Mouse (Mus musculus) embryonic facial prominence, embryonic 10.5 days (tissue): ENCODE measurements around the gene Klhdc8a. TPM values are rescaled to one million over a fixed set of nuclear protein-coding genes. Genes with fewer than 3 reads are reported as not detected.

Experiments used
- DNase-seq: peaks from one replicate; pipeline ENCODE4 v3.0.0-alpha.2; 2017; ENCODE audit warnings: low spot score
- H3K27ac ChIP-seq: fragments of 300-500 bp; sonication (generic); replicated peaks from 2 replicates; pipeline ENCODE4 v1.5.1; 2016; ENCODE audit warnings: mild to moderate bottlenecking
- H3K27me3 ChIP-seq: fragments of 300-500 bp; sonication (generic); replicated peaks from 2 replicates; pipeline ENCODE4 v1.6.1; 2016; ENCODE audit warnings: low read depth, mild to moderate bottlenecking; ENCODE audit not compliant: poor library complexity, severe bottlenecking
- H3K36me3 ChIP-seq: fragments of 300-500 bp; sonication (generic); replicated peaks from 2 replicates; pipeline ENCODE4 v1.6.1; 2016; ENCODE audit warnings: mild to moderate bottlenecking, moderate library complexity
- H3K4me1 ChIP-seq: fragments of 300-500 bp; sonication (generic); 2 replicates; pipeline ENCODE4 v1.6.1; 2016
- H3K4me3 ChIP-seq: fragments of 300-500 bp; sonication (generic); 2 replicates; pipeline ENCODE4 v1.5.1; 2016; ENCODE audit warnings: mild to moderate bottlenecking, moderate library complexity
- H3K9me3 ChIP-seq: fragments of 300-500 bp; sonication (generic); 2 replicates; pipeline ENCODE4 v1.6.1; 2016; ENCODE audit warnings: mild to moderate bottlenecking
- WGBS: fragments of 180-500 bp; shearing (Covaris S2); methylation state at CpG from one replicate; pipeline ENCODE4 v1.1.7; 2016; 5-methylcytosine and 5-hydroxymethylcytosine counted together
- polyA plus RNA-seq: library from polyadenylated mRNA; unstranded; fragments of >200 nt; fragmentation: Nextera tagmentation; extraction: Ambion mirVana; gene quantifications from 2 replicates; pipeline ENCODE4 v1.2.1, GENCODE M21; 2016

The Klhdc8a gene
- 0.46 and 0.58 TPM in 2 replicates for polyA plus RNA-seq

DNA sequence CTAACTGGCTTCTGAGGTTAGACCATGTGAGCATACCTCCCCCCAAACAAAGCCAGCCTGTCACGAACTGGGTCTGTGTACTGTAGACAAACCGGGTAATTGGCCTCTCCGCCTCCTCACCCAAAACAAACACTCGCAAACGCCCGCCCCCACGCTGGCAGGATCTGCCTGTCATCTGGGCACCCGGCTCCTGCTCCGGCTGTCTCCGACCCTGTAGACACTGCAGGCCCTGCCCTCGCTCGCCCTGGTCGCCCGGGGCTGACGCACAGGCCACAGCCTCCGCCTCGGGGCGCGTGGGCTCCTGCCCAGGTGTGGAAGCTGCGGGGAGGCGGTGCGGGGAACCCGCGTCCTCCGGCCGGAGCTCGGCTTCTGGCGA, at the start of gene Klhdc8a:
Klhdc8a (plus strand) TSS at position 202 of the 376 bp plus-strand sequence.
- Histone ChIP-seq H3K4me3 (peak within 1 kb of the TSS; percentile 77), H3K27me3 (peaks cover 91% of the 10 kb centered on the region), H3K36me3 (no peaks in the 10 kb centered on the region), H3K27ac (peak within 1 kb of the TSS; percentile 78), H3K9me3 (no peaks in the 10 kb centered on the region), H3K4me1 (peaks cover 31% of the 10 kb centered on the region)
- WGBS: 1% methylated on average over 28 of the region's 28 CpGs
- peak; percentile 66 for DNase-seq

DNA sequence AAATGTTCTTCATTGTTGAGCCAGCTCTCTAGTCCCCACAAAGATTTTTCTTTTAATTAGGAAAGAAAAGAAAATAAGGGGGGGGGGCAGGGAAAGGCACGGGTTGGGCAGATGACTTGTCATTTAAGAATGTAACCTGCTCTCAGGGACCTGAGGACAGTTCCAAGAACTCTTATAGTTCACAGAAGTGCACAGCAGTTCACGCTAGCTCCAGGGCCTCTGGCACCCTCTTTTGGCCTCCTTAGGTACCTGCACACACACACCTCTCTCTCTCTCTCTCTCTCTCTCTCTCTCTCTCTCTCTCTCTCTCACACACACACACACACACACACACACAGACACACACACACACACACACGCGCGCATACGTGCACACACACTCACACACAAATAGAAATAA, 44.0 kb upstream of the Klhdc8a start:
- Histone ChIP-seq H3K27me3 (no peaks in the 10 kb centered on the region), H3K4me3 (no peak overlapping the region), H3K4me1 (no peaks in the 10 kb centered on the region), H3K9me3 (no peaks in the 10 kb centered on the region), H3K27ac (no peak overlapping the region), H3K36me3 (no peaks in the 10 kb centered on the region)
- WGBS: 87% methylated on average over 6 of the region's 6 CpGs
- DNase-seq: no peak

DNA sequence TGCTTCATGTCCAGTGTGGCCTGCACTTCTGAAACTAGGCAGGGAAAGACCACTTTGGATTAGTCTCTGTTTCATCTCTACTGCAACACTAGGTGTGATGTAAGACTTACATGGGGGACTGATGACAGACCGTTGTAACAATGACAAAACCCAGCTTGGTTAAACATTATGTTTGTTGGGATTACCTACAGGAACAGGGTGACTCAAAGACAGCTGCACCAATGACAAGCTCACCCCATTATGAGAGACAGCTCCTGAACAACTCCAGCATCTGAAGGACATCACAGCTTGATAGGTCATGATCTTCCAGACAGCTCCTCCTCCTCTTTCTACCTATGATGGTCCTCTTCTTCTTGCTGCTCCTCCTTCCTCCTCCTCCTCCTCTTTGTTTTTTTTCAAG, 38.1 kb upstream of the Klhdc8a start:
- no peak overlapping the region for H3K4me3 ChIP-seq
- H3K9me3 ChIP-seq: no peaks in the 10 kb centered on the region
- no peaks in the 10 kb centered on the region for H3K27me3 ChIP-seq
- H3K36me3 ChIP-seq: no peaks in the 10 kb centered on the region
- no peak for DNase-seq
- WGBS: 92% methylated on average over 1 of the region's 1 CpGs
- H3K4me1 ChIP-seq: peaks cover 9% of the 10 kb centered on the region
- no peak overlapping the region for H3K27ac ChIP-seq

DNA sequence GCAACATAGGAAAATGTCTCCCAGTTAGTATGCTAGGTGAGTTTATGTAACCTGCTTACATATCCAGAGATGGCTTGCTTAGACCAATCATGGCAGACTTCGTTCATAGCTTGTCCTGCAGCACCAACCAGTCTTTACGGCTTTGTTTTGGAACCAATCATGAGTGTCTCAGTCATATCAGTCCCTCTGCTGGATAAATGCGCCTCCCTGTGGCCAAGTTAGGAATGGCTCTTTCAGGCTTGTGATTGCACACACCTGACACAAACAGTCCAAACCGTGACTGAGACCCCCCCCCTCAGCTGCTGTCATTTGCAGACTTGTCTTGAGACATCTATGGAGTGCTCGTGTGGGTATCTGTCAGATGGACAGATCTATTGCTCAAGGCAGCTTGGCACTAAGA, 37.4 kb upstream of the Klhdc8a start:
- H3K4me1 ChIP-seq: peaks cover 10% of the 10 kb centered on the region
- H3K27me3 ChIP-seq: no peaks in the 10 kb centered on the region
- no peaks in the 10 kb centered on the region for H3K9me3 ChIP-seq
- DNase-seq: no peak
- no peaks in the 10 kb centered on the region for H3K36me3 ChIP-seq
- no peak overlapping the region for H3K27ac ChIP-seq
- H3K4me3 ChIP-seq: no peak overlapping the region
- WGBS: 71% methylated on average over 5 of the region's 5 CpGs

- Histone ChIP-seq H3K36me3 (no peaks in the 10 kb centered on the region), H3K9me3 (no peaks in the 10 kb centered on the region), H3K4me1 (peaks cover 33% of the 10 kb centered on the region), H3K27ac (no peak overlapping the region), H3K27me3 (no peaks in the 10 kb centered on the region), H3K4me3 (no peak overlapping the region)
- DNase-seq: no peak
- 88% methylated on average over 4 of the region's 4 CpGs for WGBS
Observed at GRCm38 (mm10) chr1:132263618-132264017, 34.8 kb upstream of the Klhdc8a start.

DNA sequence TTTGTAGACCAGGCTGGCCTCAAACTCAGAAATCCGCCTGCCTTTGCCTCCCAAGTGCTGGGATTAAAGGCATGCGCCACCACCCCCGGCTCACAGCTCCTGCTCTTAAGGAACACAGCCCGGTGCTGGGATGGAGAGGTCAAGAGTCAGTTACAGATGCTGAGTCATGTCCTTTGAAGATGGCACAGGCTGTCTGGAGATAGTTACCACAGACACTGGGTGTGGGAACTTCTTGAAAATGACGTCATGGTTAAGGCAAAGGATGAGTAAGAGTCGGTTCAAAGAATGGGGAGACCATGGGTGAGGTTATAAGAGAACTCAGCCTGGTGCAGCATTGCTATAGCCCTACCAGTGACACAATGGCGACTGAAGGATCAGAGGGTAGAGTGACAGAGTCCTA, 33.8 kb upstream of the Klhdc8a start:
- Histone ChIP-seq H3K4me1 (peaks cover 43% of the 10 kb centered on the region), H3K4me3 (no peak overlapping the region), H3K36me3 (no peaks in the 10 kb centered on the region), H3K27me3 (no peaks in the 10 kb centered on the region), H3K27ac (no peak overlapping the region), H3K9me3 (no peaks in the 10 kb centered on the region)
- no peak for DNase-seq
- WGBS: 58% methylated on average over 7 of the region's 7 CpGs

GRCm38 (mm10) chr1:132265211-132265859, 33.1 kb upstream of the Klhdc8a start:
- H3K4me3 ChIP-seq: no peak overlapping the region
- no peak for DNase-seq
- peaks cover 47% of the 10 kb centered on the region for H3K4me1 ChIP-seq
- 71% methylated on average over 8 of the region's 8 CpGs for WGBS
- no peaks in the 10 kb centered on the region for H3K36me3 ChIP-seq
- H3K27ac ChIP-seq: 0 out of 2 replicates have a peak overlapping the region, but pooled peaks have one; percentile 10
- no peaks in the 10 kb centered on the region for H3K27me3 ChIP-seq
- H3K9me3 ChIP-seq: no peaks in the 10 kb centered on the region

GRCm38 (mm10) chr1:132265936-132266335, 32.5 kb upstream of the Klhdc8a start:
- no peak for DNase-seq
- Histone ChIP-seq H3K27ac (no peak overlapping the region), H3K4me1 (peaks cover 47% of the 10 kb centered on the region), H3K4me3 (no peak overlapping the region), H3K36me3 (no peaks in the 10 kb centered on the region), H3K27me3 (no peaks in the 10 kb centered on the region), H3K9me3 (no peaks in the 10 kb centered on the region)
- WGBS: 88% methylated on average over 10 of the region's 10 CpGs

GRCm38 (mm10) chr1:132266791-132267557, 31.5 kb upstream of the Klhdc8a start:
- H3K4me3 ChIP-seq: no peak overlapping the region
- WGBS: 43% methylated on average over 8 of the region's 8 CpGs

DNA sequence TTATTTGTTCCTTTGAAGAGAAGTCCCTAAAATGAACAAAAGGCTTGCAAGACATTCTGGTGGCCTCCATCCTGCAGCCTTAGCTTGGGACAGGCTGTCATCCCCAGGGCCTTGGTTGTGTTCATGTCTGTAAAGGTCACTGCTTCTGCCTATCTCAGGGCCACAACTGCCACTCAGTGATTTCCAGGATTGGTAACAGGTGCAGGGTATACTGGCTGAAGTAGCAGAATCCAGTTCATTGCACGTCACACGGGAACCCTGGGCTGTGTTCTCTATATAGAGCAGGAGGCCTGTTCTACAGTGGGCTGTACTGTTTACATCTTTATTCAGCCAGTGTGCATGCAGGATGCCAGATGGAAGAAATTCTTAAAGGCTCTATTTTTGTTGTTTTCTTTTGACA, 30.5 kb upstream of the Klhdc8a start:
- Histone ChIP-seq H3K27me3 (no peaks in the 10 kb centered on the region), H3K4me1 (peaks cover 47% of the 10 kb centered on the region), H3K9me3 (no peaks in the 10 kb centered on the region), H3K27ac (no peak overlapping the region), H3K4me3 (no peak overlapping the region), H3K36me3 (no peaks in the 10 kb centered on the region)
- DNase-seq: no peak
- WGBS: 60% methylated on average over 2 of the region's 2 CpGs

More at GRCm38 (mm10) chr1:132266791-132267557, 31.5 kb upstream of the Klhdc8a start:
- no peaks in the 10 kb centered on the region for H3K9me3 ChIP-seq
- peaks cover 47% of the 10 kb centered on the region for H3K4me1 ChIP-seq
- H3K27me3 ChIP-seq: no peaks in the 10 kb centered on the region
- DNase-seq: no peak
- no peaks in the 10 kb centered on the region for H3K36me3 ChIP-seq
- no peak overlapping the region for H3K27ac ChIP-seq

- H3K27me3 ChIP-seq: no peaks in the 10 kb centered on the region
- H3K36me3 ChIP-seq: no peaks in the 10 kb centered on the region
- peaks cover 47% of the 10 kb centered on the region for H3K4me1 ChIP-seq
- H3K4me3 ChIP-seq: no peak overlapping the region
- H3K9me3 ChIP-seq: no peaks in the 10 kb centered on the region
- DNase-seq: no peak
- WGBS: 52% methylated on average over 7 of the region's 7 CpGs
- H3K27ac ChIP-seq: no peak overlapping the region
Observed at GRCm38 (mm10) chr1:132268418-132269060, 29.9 kb upstream of the Klhdc8a start.

GRCm38 (mm10) chr1:132271237-132271636, 27.2 kb upstream of the Klhdc8a start:
- H3K36me3 ChIP-seq: no peaks in the 10 kb centered on the region
- no peaks in the 10 kb centered on the region for H3K9me3 ChIP-seq
- H3K4me3 ChIP-seq: no peak overlapping the region
- H3K27me3 ChIP-seq: no peaks in the 10 kb centered on the region
- H3K27ac ChIP-seq: no peak overlapping the region
- 81% methylated on average over 3 of the region's 3 CpGs for WGBS
- peaks cover 36% of the 10 kb centered on the region for H3K4me1 ChIP-seq
- DNase-seq: no peak
